In the genomic region with DNA sequence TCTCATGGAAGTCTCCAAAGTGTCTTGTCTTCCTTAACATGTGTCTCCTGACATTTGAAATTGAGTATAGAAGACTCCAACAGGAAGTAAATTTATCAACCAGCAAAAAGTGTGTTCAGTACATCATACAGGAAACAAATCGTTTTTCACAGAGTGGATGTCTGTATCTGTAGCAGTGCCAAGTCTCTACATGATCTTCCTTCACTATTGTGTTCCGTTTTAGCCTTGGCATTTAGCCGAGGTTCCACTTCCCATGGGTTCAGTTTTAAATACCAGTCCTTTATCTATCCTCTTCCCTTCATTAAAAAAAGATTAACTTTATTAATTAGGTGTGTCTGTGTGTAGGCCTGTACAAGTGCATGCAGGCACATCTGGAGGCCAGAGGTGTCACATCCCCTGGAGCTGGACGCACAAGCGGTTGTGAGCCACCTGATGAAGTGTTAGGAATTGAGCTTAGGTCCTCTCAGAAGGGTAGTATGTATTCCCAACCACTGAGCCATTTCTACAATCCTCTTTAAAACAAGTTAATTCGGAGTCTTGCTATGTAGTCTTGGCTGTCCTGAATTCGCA, we compare ENCODE assay signal across 16 mouse cellular contexts. TPM values are rescaled to one million over a fixed set of nuclear protein-coding genes. Genes with fewer than 3 reads are reported as not detected.
DNase-seq lines count a peak whose midpoint lies in the region; ATAC-seq lines count a peak whose summit lies in the region.
"Had no signal": no experiment of that assay in that cellular context is flagged by ENCODE, and none has a peak within 500 bp of the region (broad histone marks: within the 10 kb centered on the region; RNA-seq: fewer than 3 reads in every experiment).

No protein-coding gene starts in this region.

- ATAC-seq in heart, embryonic 15.5 days (replicated peaks; ENCODE audit: insufficient number of reproducible peaks, insufficient read depth, low FRiP score, low read depth): no peak
- no peak for ATAC-seq in lung, embryonic 15.5 days (ENCODE audit: borderline replicate concordance, extremely low read depth, low FRiP score, low TSS enrichment)
- ATAC-seq: activated CD4-positive, CD25-positive, alpha-beta regulatory T cell, adult 4 months; intestine, embryonic 16.5 days had no signal

- H3K4me3 ChIP-seq in heart, embryonic 15.5 days: no peak overlapping the region
- no peak overlapping the region for H3K4me3 ChIP-seq in lung, embryonic 15.5 days
- H3K4me3 ChIP-seq in embryonic facial prominence, embryonic 10.5 days: no peak overlapping the region
- H3K4me3 ChIP-seq: embryonic facial prominence, embryonic 12.5 days; liver, embryonic 13.5 days; myocyte had no signal

- no peak for DNase-seq in heart, postnatal 4 days
- no peak for DNase-seq in lung, adult 18-20 months
- DNase-seq in embryonic facial prominence, embryonic 10.5 days (ENCODE audit: low spot score): no peak
- DNase-seq in kidney, postnatal 36 days: peak; percentile 40 to 46
- DNase-seq in thymus, postnatal 4 days: no peak
- DNase-seq: cerebellum, postnatal 36 days; liver, embryonic 13.5 days; thymus, adult 2 months had no signal

- WGBS in heart, embryonic 15.5 days: 64% methylated on average over 7 of the region's 7 CpGs
- WGBS in lung, embryonic 15.5 days: 31% methylated on average over 7 of the region's 7 CpGs
- WGBS in embryonic facial prominence, embryonic 10.5 days: 87% methylated on average over 7 of the region's 7 CpGs

- no peak overlapping the region for H3K9ac ChIP-seq in heart, embryonic 15.5 days
- H3K9ac ChIP-seq in lung, embryonic 15.5 days: no peak overlapping the region
- H3K9ac ChIP-seq: embryonic facial prominence, embryonic 12.5 days; liver, embryonic 13.5 days had no signal

- no peaks in the 10 kb centered on the region for H3K36me3 ChIP-seq in heart, embryonic 15.5 days
- H3K36me3 ChIP-seq in lung, embryonic 15.5 days: no peaks in the 10 kb centered on the region
- H3K36me3 ChIP-seq in embryonic facial prominence, embryonic 10.5 days (replicated peaks): no peaks in the 10 kb centered on the region
- H3K36me3 ChIP-seq: embryonic facial prominence, embryonic 12.5 days; liver, embryonic 13.5 days had no signal

- no peaks in the 10 kb centered on the region for H3K4me1 ChIP-seq in heart, embryonic 15.5 days (replicated peaks)
- H3K4me1 ChIP-seq in lung, embryonic 15.5 days: peaks cover 10% of the 10 kb centered on the region
- peaks cover 13% of the 10 kb centered on the region for H3K4me1 ChIP-seq in embryonic facial prominence, embryonic 10.5 days
- H3K4me1 ChIP-seq: embryonic facial prominence, embryonic 12.5 days; liver, embryonic 13.5 days had no signal

- 0 out of 2 replicates have a peak overlapping the region, but pooled peaks have one; percentile 7 for H3K27ac ChIP-seq in heart, embryonic 15.5 days
- H3K27ac ChIP-seq in lung, embryonic 15.5 days: 0 out of 2 replicates have a peak overlapping the region, but pooled peaks have one; percentile 5
- H3K27ac ChIP-seq in embryonic facial prominence, embryonic 10.5 days (replicated peaks): peak overlapping the region; percentile 44; the same call in 1 of the 2 replicates
- H3K27ac ChIP-seq: embryonic facial prominence, embryonic 12.5 days; liver, embryonic 13.5 days had no signal

- no peaks in the 10 kb centered on the region for H3K9me3 ChIP-seq in heart, embryonic 15.5 days (replicated peaks)
- H3K9me3 ChIP-seq in lung, embryonic 15.5 days: no peaks in the 10 kb centered on the region
- H3K9me3 ChIP-seq in embryonic facial prominence, embryonic 10.5 days: no peaks in the 10 kb centered on the region
- H3K9me3 ChIP-seq: embryonic facial prominence, embryonic 12.5 days; liver, embryonic 13.5 days had no signal

- H3K4me2 ChIP-seq in heart, embryonic 15.5 days: no peak overlapping the region
- no peak overlapping the region for H3K4me2 ChIP-seq in lung, embryonic 15.5 days
- H3K4me2 ChIP-seq: embryonic facial prominence, embryonic 12.5 days; liver, embryonic 13.5 days had no signal

- no peaks in the 10 kb centered on the region for H3K27me3 ChIP-seq in heart, embryonic 15.5 days
- no peaks in the 10 kb centered on the region for H3K27me3 ChIP-seq in lung, embryonic 15.5 days
- no peaks in the 10 kb centered on the region for H3K27me3 ChIP-seq in embryonic facial prominence, embryonic 10.5 days (replicated peaks; ENCODE audit: low read depth, poor library complexity, severe bottlenecking)
- H3K27me3 ChIP-seq: embryonic facial prominence, embryonic 12.5 days; liver, embryonic 13.5 days had no signal

RNA-seq across cellular contexts. Expression of a gene that starts 27.9 kb away (rescaled TPM):
- polyA plus RNA-seq in heart, embryonic 15.5 days (2015; fragmentation: Nextera tagmentation; extraction: Ambion mirVana): 1.2 and 1.4 TPM in 2 replicates
- under 1 TPM; 0.88 to 0.91 TPM for total RNA-seq in heart, postnatal 4 days (2021)
- polyA plus RNA-seq in lung, embryonic 15.5 days (2015; fragmentation: Nextera tagmentation; extraction: Ambion mirVana): 4.6 and 6.0 TPM in 2 replicates
- 1.4 and 1.9 TPM in 2 replicates for polyA plus RNA-seq in embryonic facial prominence, embryonic 10.5 days (2016; fragmentation: Nextera tagmentation; extraction: Ambion mirVana)
- total RNA-seq: hematopoietic stem cell, adult 5-6 weeks; megakaryocyte-erythroid progenitor cell, adult 5-6 weeks had no signal
- polyA plus RNA-seq: activated CD4-positive, CD25-positive, alpha-beta regulatory T cell, adult 4 months; myocyte had no signal

Comparison
In these comparisons a context has a peak if more than half of its experiments do, and no peak if none do; other contexts are left out.
1. DNase-seq: peak in kidney, postnatal 36 days (2 of 2); none in heart, postnatal 4 days (single experiment), lung, adult 18-20 months (0 of 2), embryonic facial prominence, embryonic 10.5 days (single experiment) and thymus, postnatal 4 days (single experiment).
2. Peak in every context shown above with its lines, with median percentiles within 50 percentile points of each other: H3K27ac ChIP-seq.